Mouse (Mus musculus): ENCODE data around the gene Stard8.

DNA sequence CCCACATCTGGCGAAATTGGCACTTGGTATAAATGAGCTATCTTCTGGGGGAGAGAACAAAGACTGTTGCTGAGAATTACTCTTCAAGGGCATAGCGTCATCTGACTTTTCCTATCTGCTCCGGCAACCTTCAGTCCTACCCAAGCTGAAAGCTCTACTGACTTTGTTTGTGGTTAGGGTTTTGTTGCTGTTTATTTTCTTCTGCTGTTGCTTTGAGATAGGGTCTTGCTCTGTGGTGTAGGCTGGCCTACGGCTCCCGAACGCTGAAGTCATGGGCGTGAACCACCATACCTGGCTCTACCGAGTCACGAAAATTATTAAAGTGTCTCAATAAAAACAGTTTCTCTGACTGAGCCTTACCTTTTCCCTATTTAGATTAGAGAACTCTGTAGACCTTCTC is 44.8 kb upstream of the Stard8 start:
- TF ChIP-seq POLR2A (IDR thresholded peaks at IDR 0.05; ENCODE audit: low read depth, low read length) (no peak), CTCF (IDR thresholded peaks at IDR 0.05; ENCODE audit: extremely low read depth, insufficient read length, insufficient replicate concordance, low read depth, low read length) (no peak)
